ENCODE assay signal across 23 mouse cellular contexts in genomic region chr10:84395259-84395658, GRCm38 (mm10). TPM values are rescaled to one million over a fixed set of nuclear protein-coding genes. Genes with fewer than 3 reads are reported as not detected.
DNase-seq lines count a peak whose midpoint lies in the region; ATAC-seq and TF ChIP-seq lines count a peak whose summit lies in the region.
"Had no signal": no experiment of that assay in that cellular context is flagged by ENCODE, and none has a peak within 500 bp of the region (broad histone marks: within the 10 kb centered on the region; RNA-seq: fewer than 3 reads in every experiment).

No protein-coding gene starts in this region.

- H3K4me3 ChIP-seq in forebrain, embryonic 15.5 days, result no peak overlapping the region
- no peak overlapping the region for H3K4me3 ChIP-seq in forebrain, embryonic 10.5 days
- no peak overlapping the region for H3K4me3 ChIP-seq in heart, embryonic 13.5 days
- H3K4me3 ChIP-seq in layer of hippocampus, adult 2 months, result no peak overlapping the region
- H3K4me3 ChIP-seq in heart, postnatal 0 days (ENCODE audit: low read depth, low read length), result no peak overlapping the region
- H3K4me3 ChIP-seq: embryonic facial prominence, embryonic 13.5 days; hindbrain, embryonic 10.5 days; megakaryocyte, embryonic 14.5 days; neural tube, embryonic 13.5 days had no signal

- ATAC-seq in forebrain, embryonic 15.5 days (replicated peaks), result no peak
- ATAC-seq in heart, embryonic 13.5 days (ENCODE audit: extremely low read depth, insufficient number of reproducible peaks, low FRiP score, low TSS enrichment), result no peak
- peak; percentile 33; the same call in 1 of the 2 replicates for ATAC-seq in heart, postnatal 0 days (ENCODE audit: insufficient read depth, low read depth)
- ATAC-seq: CD4-positive, CD25-positive, alpha-beta regulatory T cell, adult 4 months; forebrain, postnatal 0 days; hindbrain, postnatal 0 days; intestine, postnatal 0 days; Patski had no signal

- no peaks in the 10 kb centered on the region for H3K27me3 ChIP-seq in forebrain, embryonic 15.5 days
- no peaks in the 10 kb centered on the region for H3K27me3 ChIP-seq in forebrain, embryonic 10.5 days (ENCODE audit: poor library complexity, severe bottlenecking)
- no peaks in the 10 kb centered on the region for H3K27me3 ChIP-seq in heart, embryonic 13.5 days (replicated peaks)
- no peaks in the 10 kb centered on the region for H3K27me3 ChIP-seq in heart, postnatal 0 days (ENCODE audit: control insufficient read depth, insufficient read depth, low read length)
- H3K27me3 ChIP-seq: embryonic facial prominence, embryonic 13.5 days; neural tube, embryonic 13.5 days; Patski had no signal

- TF ChIP-seq CTCF in layer of hippocampus, adult 2 months (conservative IDR thresholded peaks at IDR 0.05), result no peak
- no peak for TF ChIP-seq CTCF in heart, postnatal 0 days (IDR thresholded peaks at IDR 0.05; ENCODE audit: low read depth)

- DNase-seq in forebrain, embryonic 10.5 days (ENCODE audit: extremely low spot score, low spot score), result no peak
- no peak for DNase-seq in heart, postnatal 4 days
- no peak for DNase-seq in layer of hippocampus, adult 2 months (ENCODE audit: low spot score in 2 of 2)
- no peak for DNase-seq in layer of hippocampus, adult 18-20 months (ENCODE audit: low spot score in 2 of 2)
- DNase-seq in heart, postnatal 0 days (ENCODE audit: low spot score), result no peak
- no peak for DNase-seq in frontal cortex, postnatal 36 days (ENCODE audit: low spot score in 2 of 2)
- DNase-seq: adrenal gland, adult 8-10 months; cerebellum, adult 9-10 months; forebrain, postnatal 0 days; layer of hippocampus, postnatal 36 days; liver; midbrain, embryonic 14.5 days; thymus, adult 18-20 months had no signal

- no peak overlapping the region for H3K4me2 ChIP-seq in forebrain, embryonic 15.5 days (replicated peaks)
- peak overlapping the region; percentile 37 for H3K4me2 ChIP-seq in heart, embryonic 13.5 days
- H3K4me2 ChIP-seq in heart, postnatal 0 days (ENCODE audit: low read depth, low read length), result peak overlapping the region; percentile 17; the same call in 1 of the 2 replicates
- H3K4me2 ChIP-seq: embryonic facial prominence, embryonic 13.5 days; neural tube, embryonic 13.5 days had no signal

- H3K9me3 ChIP-seq in forebrain, embryonic 15.5 days, result no peaks in the 10 kb centered on the region
- H3K9me3 ChIP-seq in forebrain, embryonic 10.5 days, result no peaks in the 10 kb centered on the region
- no peaks in the 10 kb centered on the region for H3K9me3 ChIP-seq in heart, embryonic 13.5 days
- no peaks in the 10 kb centered on the region for H3K9me3 ChIP-seq in heart, postnatal 0 days (replicated peaks; ENCODE audit: control insufficient read depth, low read length)
- H3K9me3 ChIP-seq: embryonic facial prominence, embryonic 13.5 days; hindbrain, embryonic 10.5 days; neural tube, embryonic 13.5 days had no signal

- 78% methylated on average over 5 of the region's 5 CpGs for WGBS in forebrain, embryonic 15.5 days
- WGBS in forebrain, embryonic 10.5 days, result 86% methylated on average over 5 of the region's 5 CpGs
- 32% methylated on average over 5 of the region's 5 CpGs for WGBS in heart, embryonic 13.5 days
- 27% methylated on average over 5 of the region's 5 CpGs for WGBS in heart, postnatal 0 days

- H3K4me1 ChIP-seq in forebrain, embryonic 15.5 days, result peaks cover 64% of the 10 kb centered on the region
- H3K4me1 ChIP-seq in forebrain, embryonic 10.5 days, result peaks cover 65% of the 10 kb centered on the region
- H3K4me1 ChIP-seq in heart, embryonic 13.5 days, result peaks cover 83% of the 10 kb centered on the region
- H3K4me1 ChIP-seq in heart, postnatal 0 days (ENCODE audit: control insufficient read depth, insufficient read depth), result peaks cover 41% of the 10 kb centered on the region

- H3K36me3 ChIP-seq in forebrain, embryonic 15.5 days, result 0 out of 2 replicates have a peak, but pooled peaks cover 4% of the 10 kb centered on the region
- H3K36me3 ChIP-seq in forebrain, embryonic 10.5 days (replicated peaks), result peaks cover 33% of the 10 kb centered on the region
- peaks cover 40% of the 10 kb centered on the region for H3K36me3 ChIP-seq in heart, embryonic 13.5 days
- peaks cover 18% of the 10 kb centered on the region for H3K36me3 ChIP-seq in heart, postnatal 0 days (replicated peaks; ENCODE audit: control insufficient read depth, insufficient read depth, low read length)

- H3K27ac ChIP-seq in forebrain, embryonic 15.5 days (replicated peaks), result peak overlapping the region; percentile 74; the same call in 1 of the 2 replicates
- no peak overlapping the region for H3K27ac ChIP-seq in forebrain, embryonic 10.5 days
- H3K27ac ChIP-seq in heart, embryonic 13.5 days (replicated peaks), result peak overlapping the region; percentile 86
- peak overlapping the region; percentile 83 for H3K27ac ChIP-seq in layer of hippocampus, adult 2 months
- H3K27ac ChIP-seq in heart, postnatal 0 days (ENCODE audit: low read depth), result peak overlapping the region; percentile 77
- H3K27ac ChIP-seq: embryonic facial prominence, embryonic 13.5 days; neural tube, embryonic 13.5 days had no signal

- no peak overlapping the region for H3K9ac ChIP-seq in forebrain, embryonic 15.5 days (replicated peaks)
- H3K9ac ChIP-seq in heart, embryonic 13.5 days, result peak overlapping the region; percentile 61
- no peak overlapping the region for H3K9ac ChIP-seq in heart, postnatal 0 days (replicated peaks; ENCODE audit: low read depth, low read length)
- H3K9ac ChIP-seq: embryonic facial prominence, embryonic 13.5 days; forebrain, postnatal 0 days; neural tube, embryonic 13.5 days had no signal

- no peak for TF ChIP-seq EP300 in heart, postnatal 0 days (IDR thresholded peaks at IDR 0.05; ENCODE audit: low read depth)

RNA-seq across cellular contexts. Expression of gene Nuak1, which starts 45.1 kb away (rescaled TPM):
- polyA plus RNA-seq in forebrain, embryonic 15.5 days (2015; fragmentation: Nextera tagmentation; extraction: Ambion mirVana), result 11.6 and 12.6 TPM in 2 replicates
- 2.1 and 2.4 TPM in 2 replicates for polyA plus RNA-seq in forebrain, embryonic 10.5 days (2016; fragmentation: Nextera tagmentation; extraction: Ambion mirVana)
- 2.3 and 2.6 TPM in 2 replicates for polyA plus RNA-seq in heart, embryonic 13.5 days (2015; fragmentation: Nextera tagmentation; extraction: Ambion mirVana)
- 10 to 100 TPM; 39.5 to 45.8 TPM for total RNA-seq in heart, postnatal 4 days (2021)
- 10 to 100 TPM; 47.9 to 51.4 TPM for total RNA-seq in layer of hippocampus, adult 2 months (2021)
- 10 to 100 TPM; 62.7 to 66.4 TPM for total RNA-seq in layer of hippocampus, adult 18-20 months (2021)
- total RNA-seq in heart, postnatal 0 days (2014; rRNA removed; ENCODE audit: low replicate concordance), result 33.6 and 36.8 TPM in 2 replicates
- polyA plus RNA-seq in heart, postnatal 0 days (2015; fragmentation: Nextera tagmentation; extraction: Ambion mirVana), result 1.4 and 1.7 TPM in 2 replicates
- polyA plus RNA-seq: CD4-positive, CD25-positive, alpha-beta regulatory T cell, adult 4 months had no signal
